Mouse (Mus musculus) ovary, postnatal 10 days (tissue): ENCODE measurements around the gene Ccdc106.
"Not testable (repeated sequence)": the region's sequence is repeated elsewhere in the genome, so short reads cannot be mapped to it uniquely, and the experiment has no call there.

ENCODE experiments used
- DNase-seq: peaks from one replicate; pipeline ENCODE4 v3.0.0; 2022; ENCODE audit warnings: low spot score

The Ccdc106 gene

DNA sequence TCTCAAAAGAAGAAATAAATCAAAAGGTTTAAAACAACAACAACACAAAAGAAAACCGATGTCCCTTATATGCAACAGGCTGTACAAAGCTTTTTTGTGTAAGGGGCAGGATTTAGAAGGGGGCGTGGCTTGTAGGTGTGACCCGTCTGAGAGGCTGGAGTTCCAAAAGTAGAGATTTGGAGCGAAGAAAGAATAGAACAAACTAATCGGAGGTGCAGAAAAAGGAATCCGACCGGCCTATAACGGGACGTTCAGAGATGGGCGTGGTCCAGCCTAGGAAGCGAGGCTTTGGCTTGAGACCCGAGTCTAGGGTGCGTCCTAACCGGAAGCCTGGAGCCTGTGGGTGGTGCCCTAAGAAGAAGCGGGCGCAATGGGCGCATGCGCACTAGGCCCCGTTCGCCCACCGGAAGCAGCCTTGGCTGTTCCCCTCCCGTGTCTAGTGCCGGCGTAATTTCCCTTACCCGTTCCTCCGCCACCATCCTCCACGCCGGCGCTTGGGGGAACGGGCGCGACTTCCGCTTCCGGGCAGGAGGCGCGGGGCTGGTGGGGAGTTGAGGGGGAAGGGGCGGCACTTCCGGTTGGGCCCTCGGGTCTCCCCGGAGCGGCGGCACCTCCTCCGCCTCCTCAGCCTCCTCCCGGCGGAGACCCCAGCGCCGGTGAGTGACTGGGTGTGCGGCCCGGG is at the start of gene Ccdc106, which contains the start of gene Zfp865:
Gene Ccdc106, plus strand, starts transcription at position 554 of the 682 bp plus-strand sequence.
Gene Zfp865, plus strand, starts transcription at position 377 of the 682 bp plus-strand sequence.
- peak; percentile 96 for DNase-seq

- no peak for DNase-seq
Measured at GRCm38 (mm10) chr7:4971068-4971467, 49.3 kb upstream of the Ccdc106 start, which contains the start of gene Sbk3. TSS of gene Sbk3 (minus strand) at chr7:4971168.

DNA sequence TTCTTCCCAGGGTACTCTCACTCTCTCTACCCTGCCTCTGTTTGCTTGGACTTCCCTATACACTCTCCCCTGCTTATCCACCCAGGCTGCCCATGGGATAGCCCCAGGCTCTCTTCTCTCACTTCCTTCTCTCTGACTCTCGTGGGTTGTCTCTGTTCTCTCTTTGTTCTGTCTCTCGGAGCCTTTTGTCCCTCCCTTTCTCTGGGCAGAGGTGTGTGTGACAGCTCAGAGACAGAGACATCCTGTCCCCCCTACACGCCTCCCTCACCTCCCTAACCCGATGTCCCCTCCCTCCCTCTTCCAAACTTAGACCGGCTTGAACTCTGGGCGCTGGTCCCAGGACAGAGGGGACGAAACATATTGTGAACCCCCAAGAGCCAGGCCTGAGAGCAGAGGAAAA is 48.6 kb upstream of the Ccdc106 start:
- DNase-seq, result no peak

DNA sequence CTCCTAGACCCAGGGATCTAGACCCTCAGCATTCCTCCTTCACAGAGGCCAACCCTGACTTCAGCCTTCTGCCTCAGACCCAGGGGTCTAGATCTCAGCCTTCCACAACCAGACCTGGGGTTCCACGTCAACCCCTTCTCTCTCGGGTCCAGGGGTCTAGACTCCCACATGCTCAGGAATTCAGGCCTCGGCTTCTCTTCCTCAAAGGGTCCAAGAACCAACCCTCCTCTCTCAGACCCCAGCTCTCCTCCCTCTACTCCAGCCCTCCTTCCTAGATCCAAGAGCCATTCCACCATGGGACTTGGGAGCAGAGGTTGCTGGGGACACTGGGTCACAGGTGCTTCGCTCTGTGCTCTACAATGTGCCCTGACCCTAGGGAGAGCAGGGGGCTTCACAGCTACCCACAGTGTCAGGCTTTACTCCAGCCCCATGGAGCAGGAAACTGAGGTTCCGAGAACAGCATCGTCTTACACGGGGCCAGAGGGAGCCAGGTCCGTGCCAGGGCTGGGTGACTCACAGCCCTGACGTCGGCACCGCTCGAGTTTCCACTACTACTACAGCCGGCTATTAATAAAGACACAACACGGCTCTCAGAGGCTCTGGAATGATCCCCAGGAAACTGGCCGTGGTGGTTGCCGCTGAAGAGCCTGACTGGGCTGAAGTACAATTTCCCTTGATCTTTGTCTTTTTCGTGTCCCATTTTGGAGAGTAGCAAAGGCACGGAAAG is 47.9 kb upstream of the Ccdc106 start:
- DNase-seq, result no peak

GRCm38 (mm10) chr7:4975455-4975854 is 44.9 kb upstream of the Ccdc106 start:
- no peak for DNase-seq

GRCm38 (mm10) chr7:4976832-4977231 is 43.5 kb upstream of the Ccdc106 start:
- DNase-seq, result no peak

GRCm38 (mm10) chr7:4988250-4988649 is 32.1 kb upstream of the Ccdc106 start:
- no peak for DNase-seq

GRCm38 (mm10) chr7:4993347-4993998 is 26.9 kb upstream of the Ccdc106 start:
- no peak for DNase-seq

DNA sequence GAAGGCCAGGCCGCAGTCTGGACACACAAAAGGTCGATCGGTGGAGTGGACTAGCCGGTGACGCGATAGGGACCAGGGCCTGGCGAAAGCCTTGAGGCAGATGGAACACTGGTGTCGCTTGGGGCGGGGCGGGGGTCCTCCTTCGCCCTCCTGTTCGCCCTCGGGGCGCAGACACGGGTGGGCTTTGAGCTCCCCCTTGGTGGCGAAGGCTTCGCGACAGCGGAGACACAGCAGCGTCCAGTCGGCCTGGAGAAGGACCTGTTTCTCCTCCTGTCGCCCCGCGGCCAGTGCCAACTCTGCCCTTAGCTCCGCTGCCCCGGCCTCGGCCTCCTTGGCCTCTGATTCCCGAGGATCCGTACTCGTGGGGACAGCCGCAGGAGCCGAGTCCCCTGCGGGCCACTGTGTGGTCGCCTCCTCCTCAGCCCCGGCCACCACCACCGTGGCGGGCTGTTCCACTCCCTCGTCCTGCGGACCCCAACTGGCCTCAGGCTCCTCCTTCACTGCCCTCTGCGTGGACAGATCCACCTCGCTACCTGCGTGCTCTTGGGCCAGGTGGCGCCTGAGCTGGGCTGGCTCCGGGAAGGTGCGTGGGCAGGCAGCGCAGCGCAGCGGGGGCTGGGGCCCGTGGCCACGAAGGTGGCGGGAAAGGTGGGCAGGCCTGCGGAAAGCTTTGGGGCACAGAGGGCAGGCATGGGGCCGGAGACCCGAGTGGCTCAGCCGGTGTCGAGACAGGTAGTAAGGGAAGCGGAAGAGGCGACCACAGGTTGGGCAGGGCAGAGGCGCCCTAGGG is 26.2 kb upstream of the Ccdc106 start:
- no peak for DNase-seq

DNA sequence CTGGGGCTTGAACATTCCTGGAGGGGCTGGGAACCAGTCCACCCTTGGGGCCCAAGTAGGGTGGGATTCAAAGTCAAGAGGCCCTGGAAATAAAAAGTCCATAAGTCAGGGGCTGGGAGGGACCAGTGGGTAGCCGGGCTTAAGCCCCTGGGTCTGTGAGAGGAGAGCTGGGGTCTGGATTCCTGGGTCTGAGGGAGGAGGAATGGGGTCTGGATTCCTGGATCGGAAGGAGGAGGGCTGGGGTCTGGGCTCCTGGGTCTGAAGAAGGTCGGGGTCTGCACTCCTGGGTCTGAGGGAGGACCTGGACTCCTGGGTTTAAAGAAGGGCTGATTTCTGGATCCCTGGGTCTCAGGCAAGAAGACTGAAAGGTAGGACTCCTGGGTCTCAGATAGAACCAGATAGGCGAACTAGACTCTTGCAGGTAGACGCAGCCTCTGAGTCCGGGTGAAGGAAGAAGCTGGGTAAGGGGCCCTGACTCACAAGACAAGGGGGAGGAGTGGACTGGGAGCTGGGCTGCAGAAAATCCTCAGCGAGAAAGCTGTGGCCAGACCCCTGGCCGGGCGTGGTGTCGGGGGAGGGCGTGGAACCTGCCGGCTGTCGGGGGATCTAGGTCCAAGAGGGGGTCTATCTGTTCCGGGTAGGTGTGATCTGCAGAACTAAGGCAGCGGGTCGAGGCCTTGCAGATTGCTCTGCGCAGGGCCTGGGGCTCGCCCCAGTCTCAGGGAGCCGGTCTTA is 24.9 kb upstream of the Ccdc106 start:
- no peak for DNase-seq

DNA sequence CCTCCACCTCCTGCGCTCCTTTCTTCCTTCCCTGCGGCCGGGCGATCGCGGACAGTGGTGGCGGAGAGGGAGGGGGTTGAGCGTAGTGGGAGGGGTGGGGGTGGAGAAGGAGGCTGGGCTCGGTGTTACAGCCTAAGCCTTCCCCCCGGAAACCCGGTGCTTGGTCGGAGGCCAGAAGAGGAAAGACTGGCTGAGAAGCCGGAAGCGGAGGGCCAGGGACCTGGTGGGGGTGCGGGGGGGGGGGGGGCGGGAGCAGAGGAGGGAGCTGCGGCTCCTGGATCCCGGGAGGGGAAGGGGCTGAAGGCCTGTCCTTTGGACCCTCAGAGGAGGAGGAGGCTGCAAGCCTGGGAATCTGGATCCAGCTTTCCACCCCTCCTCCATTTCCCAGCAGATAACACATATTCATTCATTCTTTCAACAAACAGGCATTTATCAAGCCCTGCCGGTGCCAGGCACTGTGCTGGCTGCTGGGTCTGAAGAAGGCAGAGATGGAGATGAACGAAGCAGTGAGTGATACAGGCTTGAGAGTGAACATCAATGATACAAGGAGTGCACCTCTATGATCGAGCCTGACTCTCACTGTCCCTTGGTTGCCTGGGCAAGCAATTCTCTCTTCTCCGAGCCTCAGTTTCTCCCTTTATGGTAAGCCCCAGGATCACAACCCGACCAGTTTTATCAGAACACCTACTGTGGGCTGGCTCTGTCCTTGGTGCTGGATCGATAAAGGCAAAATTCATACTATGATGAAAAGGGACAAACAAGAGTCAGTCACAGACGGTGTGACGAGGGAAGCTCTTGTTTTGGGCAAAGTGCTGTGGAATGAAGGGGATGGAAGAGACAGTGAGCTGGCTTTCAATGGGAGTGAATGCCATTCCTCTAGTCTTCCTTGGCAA is 24.1 kb upstream of the Ccdc106 start, which contains the start of gene Zfp579:
Gene Zfp579, minus strand, starts transcription at position 156 of the 893 bp plus-strand sequence.
- DNase-seq, result peak; percentile 93

DNA sequence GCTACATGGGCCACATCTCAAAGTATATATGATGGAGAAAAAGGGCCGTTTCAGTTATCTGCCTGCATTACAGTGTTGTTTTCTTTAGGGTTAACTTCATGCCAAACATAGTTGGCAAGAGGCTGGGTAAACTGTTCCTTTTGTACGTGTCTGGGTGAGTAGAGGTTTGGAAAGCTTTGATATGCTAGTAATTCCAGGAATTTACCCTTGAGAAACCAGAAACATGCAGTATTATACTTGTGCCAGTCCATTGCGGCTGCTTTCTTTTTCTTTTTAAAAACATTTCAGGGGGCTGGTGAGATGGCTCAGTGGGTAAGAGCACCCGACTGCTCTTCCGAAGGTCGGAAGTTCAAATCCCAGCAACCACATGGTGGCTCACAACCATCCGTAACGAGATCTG is 23.4 kb upstream of the Ccdc106 start:
- no peak for DNase-seq

DNA sequence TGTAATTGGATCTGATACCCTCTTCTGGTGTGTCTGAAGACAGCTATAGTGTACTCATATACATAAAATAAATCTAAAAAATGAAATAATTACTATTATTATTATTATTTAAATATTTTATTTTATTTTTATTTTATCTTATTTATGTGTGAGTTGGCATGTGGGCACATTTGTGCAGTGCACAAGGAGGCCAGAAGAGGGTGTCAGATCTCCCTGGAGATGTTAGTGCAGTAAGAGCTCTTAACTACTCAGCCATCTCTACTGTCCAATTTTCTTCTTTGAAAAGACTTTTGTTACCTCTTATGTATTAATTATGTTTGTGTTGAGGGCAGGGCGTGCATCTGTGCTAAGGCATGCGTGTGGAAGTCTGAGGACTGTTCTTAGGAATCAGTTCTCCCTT is 20.5 kb upstream of the Ccdc106 start:
- no peak for DNase-seq

- DNase-seq, result not testable (repeated sequence)
Measured at GRCm38 (mm10) chr7:5002876-5003275, 17.5 kb upstream of the Ccdc106 start.

DNA sequence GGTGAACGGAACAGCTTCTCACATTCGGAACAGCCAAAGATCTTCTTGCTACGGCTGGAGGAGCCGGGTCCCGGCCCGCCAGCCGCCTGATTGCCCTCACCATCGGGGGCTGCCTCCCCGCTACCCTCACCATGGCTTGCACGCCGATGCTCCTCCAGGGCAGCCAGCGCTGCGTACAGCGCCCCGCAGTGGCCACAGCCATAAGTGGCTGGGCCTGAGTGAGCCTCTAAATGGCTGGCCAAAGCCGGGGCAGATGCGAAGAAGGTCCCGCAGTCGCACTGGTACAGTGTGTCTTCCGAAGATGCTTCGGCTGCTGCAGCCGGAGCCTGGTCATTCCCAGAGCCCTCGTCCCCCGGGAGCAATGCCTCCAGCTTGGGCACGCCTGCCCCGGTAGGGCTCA is 12.1 kb upstream of the Ccdc106 start:
- no peak for DNase-seq

DNA sequence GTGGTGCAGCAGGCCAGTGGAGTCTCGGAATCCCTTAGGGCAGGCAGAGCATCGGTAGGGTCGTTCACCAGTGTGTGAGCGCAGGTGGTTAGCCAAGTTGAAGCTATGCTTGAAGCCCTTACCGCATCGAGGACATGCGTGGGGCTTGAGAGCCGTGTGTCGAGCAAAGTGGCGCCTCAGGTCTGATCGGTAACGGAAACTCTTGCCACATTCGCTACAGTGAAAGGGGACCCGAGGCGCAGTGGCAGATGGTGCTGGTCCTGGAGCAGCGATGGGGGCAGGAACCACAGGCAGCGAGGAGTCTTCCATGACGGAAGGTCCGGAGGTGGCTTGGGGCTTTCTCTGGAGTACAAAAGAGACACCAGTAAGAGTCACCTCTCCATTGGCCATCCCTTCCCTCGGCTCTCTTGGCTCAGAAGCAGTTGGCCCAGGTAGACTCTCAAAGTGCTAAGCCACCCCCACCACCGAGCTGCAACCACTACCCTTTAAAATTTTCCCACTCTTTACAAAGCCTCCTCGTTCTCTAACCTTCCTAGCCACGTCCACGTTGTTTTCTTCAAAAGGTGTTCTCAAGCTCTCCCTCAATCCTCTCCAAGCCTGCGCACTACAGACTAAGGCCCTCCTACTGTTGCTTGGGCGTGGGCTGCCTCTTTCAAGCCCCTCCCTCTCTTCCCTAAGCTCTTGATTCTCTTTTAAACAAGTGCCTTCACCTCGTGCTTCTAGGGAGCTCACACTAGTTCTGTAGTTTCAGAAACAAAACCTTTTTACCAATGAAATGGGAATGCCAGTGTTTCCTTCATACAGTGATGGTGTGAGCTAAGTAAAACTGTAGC is 7.5 kb upstream of the Ccdc106 start:
- no peak for DNase-seq

- peak; percentile 93 for DNase-seq
Measured at GRCm38 (mm10) chr7:5014251-5015117, 5.9 kb upstream of the Ccdc106 start, which contains the start of the genes Zfp524 and Fiz1. TSS of gene Zfp524 (plus strand) at chr7:5014415. TSS of gene Fiz1 (minus strand) at chr7:5014697.
